Mouse (Mus musculus): ENCODE results near the gene Dus3l. TPM values are rescaled to one million over a fixed set of nuclear protein-coding genes. Genes with fewer than 3 reads are reported as not detected.

Gene Dus3l
- total RNA-seq (2021): 10 to 100 TPM; 14.4 to 14.9 TPM
- long read RNA-seq, experiment 1, transcript Dus3l-201 (13 exons, 2,025 nt): major isoform, 11 of 31 reads
- long read RNA-seq, experiment 1, transcript Dus3l-204 (10 exons, 2,749 nt): minor isoform, 5 of 31 reads
- long read RNA-seq, experiment 1, partial matches to known transcripts: 4 of 31 reads
- long read RNA-seq, experiment 1, other reads (novel, unspliced or antisense): 11 of 31 reads
- long read RNA-seq, experiment 2, transcript Dus3l-201 (13 exons, 2,025 nt): major isoform, 13 of 29 reads
- long read RNA-seq, experiment 2, transcript Dus3l-204 (10 exons, 2,749 nt): minor isoform, 5 of 29 reads
- long read RNA-seq, experiment 2, partial matches to known transcripts: 1 of 29 reads
- long read RNA-seq, experiment 2, other reads (novel, unspliced or antisense): 9 of 29 reads

DNA sequence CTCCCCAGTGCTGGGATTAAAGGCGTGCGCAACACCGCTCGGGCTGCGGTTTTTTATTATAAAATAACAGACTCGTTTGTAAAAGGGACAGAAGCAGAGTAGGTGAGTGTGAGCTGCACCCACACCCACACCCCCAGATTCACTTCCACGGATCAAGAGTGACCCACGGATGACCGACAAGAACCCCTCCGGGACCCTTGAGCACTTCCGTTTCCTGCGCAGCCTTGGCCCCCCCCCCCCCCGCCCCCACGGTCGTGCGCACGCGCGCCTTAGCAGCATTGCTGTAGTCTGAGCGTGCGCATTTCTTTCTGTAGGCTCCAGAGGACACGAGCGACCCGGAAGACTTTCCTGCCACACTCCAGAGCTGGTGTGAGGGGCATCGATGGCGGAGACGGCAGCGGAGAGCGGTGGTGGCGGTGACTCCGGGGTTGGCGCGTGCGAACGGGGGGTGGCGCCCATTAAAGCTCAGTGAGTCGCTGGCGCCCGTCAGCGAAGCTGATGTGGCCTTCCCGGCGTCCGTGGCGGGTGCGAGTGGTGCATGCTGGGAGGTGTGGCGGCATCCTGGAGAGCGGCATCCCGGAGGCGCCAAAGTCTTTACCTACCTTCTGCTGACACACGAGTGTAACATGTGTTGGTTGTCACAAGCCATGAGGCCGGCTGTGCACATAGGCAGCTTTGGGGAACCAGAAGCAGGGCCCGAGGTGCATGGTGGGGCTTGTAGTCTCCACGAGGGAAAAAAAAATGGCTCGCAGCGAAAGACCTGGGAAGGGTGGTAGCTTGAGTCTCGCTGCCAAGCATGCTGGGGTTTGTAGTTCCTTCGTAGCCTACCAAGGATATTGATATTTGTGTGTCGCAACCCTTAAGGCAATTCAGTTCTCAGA, at the start of gene Dus3l:
Gene Dus3l (plus strand): TSS at position 284 of the 881 bp plus-strand sequence.
- peak; percentile 92 for DNase-seq (ENCODE audit: low spot score)

- no peak for DNase-seq (ENCODE audit: low spot score)
Observed at GRCm38 (mm10) chr17:56715360-56715759, 49.2 kb upstream of the Dus3l start.

DNA sequence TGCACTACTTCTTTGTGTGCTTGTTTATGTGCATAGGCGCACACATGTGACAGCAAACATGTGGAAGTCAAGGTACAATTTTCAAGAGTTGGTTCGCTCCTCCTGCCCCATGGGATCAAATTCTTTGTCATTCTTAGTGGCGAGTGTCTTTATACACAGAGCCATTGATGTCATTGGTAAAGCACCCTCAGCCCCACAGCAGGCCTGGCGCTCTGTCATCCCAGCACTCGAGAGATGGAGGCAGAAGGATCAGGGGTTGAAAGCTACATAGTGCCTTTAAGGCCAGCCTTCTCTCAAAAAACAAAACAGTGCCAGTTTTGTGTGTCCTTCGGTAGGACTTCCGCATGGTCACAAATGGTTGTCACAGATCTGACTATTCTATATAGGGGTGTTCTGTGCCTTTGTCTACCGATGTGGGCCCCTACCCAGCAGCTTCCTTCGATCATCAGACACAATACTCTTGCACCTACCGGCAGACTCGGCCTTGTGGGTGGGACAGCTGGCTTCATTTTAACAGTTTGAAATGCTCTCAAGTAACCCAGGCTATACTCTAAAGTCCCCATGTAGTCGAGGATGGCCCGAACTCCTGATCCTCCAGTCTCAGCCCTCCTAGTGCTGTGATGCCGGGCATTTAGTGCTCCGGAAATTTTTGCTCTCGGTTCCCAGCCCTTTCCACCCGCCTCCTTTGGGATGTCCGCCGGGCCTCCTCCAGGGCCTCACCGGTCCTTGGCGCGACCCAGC, 48.5 kb upstream of the Dus3l start:
- no peak for DNase-seq (ENCODE audit: low spot score)

- DNase-seq (ENCODE audit: low spot score): peak; percentile 97
Observed at GRCm38 (mm10) chr17:56716655-56717362, 47.7 kb upstream of the Dus3l start.

GRCm38 (mm10) chr17:56717363-56718058, 47.0 kb upstream of the Dus3l start, which contains the start of the genes Ndufa11 and Vmac:
Gene Ndufa11 (plus strand): TSS chr17:56717767.
Gene Vmac (minus strand): TSS chr17:56718022.
- DNase-seq (ENCODE audit: low spot score): peak; percentile 93

DNA sequence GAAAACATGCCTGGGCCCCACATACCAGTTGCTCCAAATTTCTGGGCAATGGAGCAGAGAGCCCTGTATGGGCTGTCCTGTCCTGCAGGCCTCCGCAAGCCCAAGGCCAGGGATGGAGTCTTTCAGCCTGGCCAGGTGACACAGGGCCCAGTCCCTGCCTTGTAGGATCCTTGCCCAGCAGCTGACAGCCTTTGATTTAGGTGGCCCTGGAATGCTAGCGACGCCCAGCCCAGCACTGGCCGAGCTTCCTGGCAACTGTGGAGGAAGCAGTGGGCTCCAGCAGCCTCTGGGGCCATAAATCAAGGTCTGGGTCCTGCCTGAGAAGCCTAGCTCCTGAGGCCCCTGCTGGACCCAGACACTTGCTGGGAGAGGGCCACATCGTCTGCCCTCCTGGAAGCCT, 42.1 kb upstream of the Dus3l start:
- peak; percentile 56 for DNase-seq (ENCODE audit: low spot score)

DNA sequence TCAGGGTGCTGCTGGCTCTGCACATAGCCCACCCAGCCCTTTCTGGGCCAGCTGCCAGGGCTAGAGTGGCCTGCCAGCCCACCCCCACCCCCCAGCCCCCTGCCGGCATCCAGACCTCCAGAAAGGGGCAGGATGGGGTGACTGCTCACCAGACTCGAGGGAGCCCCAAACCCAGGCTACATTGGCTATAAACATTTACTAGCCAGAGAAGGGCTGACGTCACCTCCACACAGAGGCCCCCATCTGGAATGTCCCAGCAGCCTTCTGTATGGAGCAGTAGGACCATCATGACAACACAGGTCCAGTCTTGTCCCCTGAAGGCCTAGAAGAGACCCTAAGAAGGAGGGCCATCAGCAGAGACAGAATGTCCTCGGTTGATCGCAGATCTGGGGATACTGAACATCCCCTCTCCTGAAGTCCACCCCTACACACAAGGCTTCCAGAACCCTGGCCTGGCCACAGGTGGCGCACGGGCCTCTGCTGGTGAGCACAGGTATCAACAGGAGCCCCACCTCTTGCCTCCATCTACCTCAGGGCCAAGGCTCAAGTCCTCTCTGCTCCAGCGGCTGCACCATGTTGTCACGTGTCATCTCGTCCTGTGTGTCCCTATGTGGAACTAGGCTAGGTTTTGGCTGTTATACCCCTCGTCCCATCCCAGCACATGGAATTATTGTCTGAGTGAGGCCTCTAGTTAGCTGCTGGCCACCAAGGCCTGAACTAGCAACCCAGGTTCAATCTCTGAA, 41.0 kb upstream of the Dus3l start:
- DNase-seq (ENCODE audit: low spot score): no peak

- no peak for DNase-seq (ENCODE audit: low spot score)
Observed at GRCm38 (mm10) chr17:56727029-56727649, 37.4 kb upstream of the Dus3l start.

DNA sequence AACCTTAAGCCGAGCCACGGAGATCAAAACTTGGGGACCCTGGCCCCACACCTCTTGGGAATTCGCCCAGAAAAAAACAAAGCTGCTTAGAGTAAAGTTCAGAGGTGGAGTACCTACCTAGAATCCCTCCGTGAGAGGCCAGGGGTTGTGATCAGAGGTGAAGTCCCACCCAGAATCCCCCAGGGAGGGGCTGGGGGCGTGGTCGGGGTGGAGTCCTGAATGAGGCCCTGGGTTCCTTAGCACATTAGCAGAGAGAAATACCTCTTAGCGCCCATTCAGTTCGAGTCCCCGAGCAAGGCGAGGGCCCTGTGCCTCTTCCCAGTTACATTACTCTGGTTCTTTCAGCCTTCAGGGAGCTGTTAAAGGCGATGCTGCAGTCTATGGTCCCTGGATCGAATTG, 36.9 kb upstream of the Dus3l start:
- no peak for DNase-seq (ENCODE audit: low spot score)

- DNase-seq (ENCODE audit: low spot score): no peak
Observed at GRCm38 (mm10) chr17:56728117-56728516, 36.4 kb upstream of the Dus3l start.

GRCm38 (mm10) chr17:56729151-56729550, 35.4 kb upstream of the Dus3l start:
- DNase-seq (ENCODE audit: low spot score): no peak

DNA sequence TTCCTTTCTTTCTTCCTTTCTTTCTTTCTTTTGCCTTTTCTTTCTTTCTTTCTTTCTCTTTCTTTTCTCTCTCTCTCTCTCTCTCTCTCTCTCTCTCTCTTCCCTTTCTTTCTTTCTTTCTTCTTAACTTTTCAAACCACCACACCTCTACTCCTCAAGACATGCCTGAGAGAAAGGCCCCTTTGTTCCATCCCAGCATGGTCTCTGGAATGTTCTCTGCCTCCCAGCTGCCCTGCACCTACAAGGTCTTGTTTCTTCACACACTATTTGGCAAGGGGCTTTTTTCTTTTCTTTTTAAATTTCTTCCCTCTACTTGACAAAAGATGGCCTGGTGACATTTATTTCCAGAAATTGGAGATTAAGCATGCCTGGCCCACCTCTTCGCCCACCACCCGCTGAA, 34.9 kb upstream of the Dus3l start:
- DNase-seq (ENCODE audit: low spot score): no peak

DNA sequence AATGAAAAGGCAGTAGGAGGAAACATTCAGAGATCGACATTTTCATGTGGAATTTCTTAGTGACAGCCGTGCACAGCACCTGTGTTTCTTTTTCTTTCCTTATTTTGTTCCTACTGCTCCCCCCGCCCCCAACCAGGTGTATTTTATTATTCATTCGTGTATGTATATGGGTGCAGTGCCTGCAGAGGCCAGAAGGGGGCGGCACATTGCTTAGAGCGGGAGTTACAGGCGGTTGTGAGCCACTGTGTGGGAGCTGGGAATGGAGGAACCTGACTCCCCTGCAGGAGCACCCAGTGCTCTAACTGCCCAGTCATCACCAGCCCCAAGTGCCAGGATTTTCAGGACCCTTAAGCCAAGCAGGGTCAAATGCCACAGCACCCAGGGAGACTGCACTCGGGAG, 28.0 kb upstream of the Dus3l start:
- no peak for DNase-seq (ENCODE audit: low spot score)

DNA sequence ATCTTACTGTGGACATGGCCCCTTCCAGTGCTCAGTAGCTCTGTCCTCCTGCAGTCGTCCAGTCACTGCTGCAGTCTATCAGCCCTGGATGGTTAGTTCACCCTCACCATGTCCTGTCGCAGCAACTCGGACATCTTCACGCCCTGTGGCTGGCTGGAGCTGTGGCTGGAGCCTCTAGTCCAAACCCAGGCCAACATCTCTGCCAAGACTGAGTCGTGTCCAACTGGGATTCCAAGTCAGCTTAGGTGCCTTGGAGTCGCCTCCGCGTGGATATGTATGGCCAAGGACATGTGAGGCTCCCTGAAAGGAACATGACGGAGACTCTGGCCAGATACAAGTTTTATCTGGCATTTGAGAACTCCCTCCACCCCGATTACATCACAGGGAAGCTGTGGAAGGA, 26.3 kb upstream of the Dus3l start:
- DNase-seq (ENCODE audit: low spot score): no peak

- no peak for DNase-seq (ENCODE audit: low spot score)
Observed at GRCm38 (mm10) chr17:56740118-56740787, 24.3 kb upstream of the Dus3l start.

DNA sequence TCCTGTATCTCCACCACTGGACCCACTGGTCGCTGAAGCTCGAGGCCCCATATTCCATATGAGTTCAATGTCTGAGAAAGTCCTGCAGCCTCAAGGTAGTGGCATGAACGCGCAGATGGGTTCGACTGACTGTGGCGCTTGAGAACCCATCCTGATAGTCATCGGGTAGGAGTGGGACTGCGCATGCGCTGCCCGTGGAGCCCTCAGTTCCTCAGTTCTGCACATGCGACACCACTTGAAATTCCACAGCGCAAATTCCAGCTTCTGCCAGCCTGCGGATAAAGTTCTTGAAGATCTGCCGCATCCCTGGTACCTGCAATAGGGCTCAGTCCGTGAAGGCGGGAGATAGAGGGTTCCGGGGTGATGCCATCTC, 23.8 kb upstream of the Dus3l start:
- DNase-seq (ENCODE audit: low spot score): no peak

DNA sequence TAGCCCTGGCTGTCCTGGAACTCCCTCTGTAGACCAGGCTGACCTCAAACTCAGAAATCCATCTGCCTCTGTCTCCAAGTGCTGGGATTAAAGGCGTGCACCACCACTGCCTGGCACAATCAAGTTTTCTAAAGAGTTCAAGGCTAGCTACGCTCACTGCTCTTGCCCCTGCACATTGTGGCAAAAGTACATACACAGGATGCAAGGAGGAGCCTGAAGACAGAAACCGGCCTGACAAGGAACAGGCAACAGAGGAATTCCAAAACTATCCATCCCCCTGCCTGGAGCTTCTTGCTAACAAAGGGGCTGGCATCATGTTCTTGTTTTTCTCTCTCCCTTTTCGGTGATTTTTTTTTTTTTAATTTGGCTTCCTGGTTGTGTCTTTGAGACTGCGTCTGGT, 20.4 kb upstream of the Dus3l start:
- no peak for DNase-seq (ENCODE audit: low spot score)

DNA sequence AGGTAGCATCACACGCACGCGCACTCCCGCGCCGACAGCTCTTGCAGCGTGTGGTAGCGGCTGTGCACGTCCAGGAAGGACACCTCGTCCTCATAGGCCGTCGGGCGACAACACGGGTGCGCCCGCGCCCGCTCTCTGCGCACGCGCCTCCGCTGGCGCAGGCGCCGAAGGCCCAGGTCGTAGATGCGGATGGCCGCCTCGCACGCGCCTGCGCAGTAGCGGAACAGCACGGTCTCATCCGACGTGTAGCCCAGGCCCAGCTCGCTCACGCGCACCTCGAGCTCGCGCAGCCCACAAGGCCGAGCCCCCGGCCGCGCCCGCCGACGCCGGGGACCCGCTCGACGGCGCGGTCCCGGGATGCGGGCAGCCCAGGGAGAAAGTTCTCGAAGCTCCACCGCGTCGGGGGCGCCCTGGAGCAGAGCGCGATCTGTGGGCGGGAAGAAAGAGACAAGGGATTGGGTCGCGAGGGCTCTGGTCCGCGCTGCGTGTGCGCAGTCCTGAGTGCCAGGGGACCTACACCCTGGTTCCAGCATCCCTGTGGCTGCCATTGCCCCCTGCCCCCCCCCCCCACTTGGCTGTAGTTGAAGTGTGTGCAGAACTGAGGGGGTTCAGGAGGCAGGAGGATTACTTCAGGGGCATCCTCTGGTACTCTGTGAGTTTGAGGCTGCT, 13.0 kb upstream of the Dus3l start:
- no peak for DNase-seq (ENCODE audit: low spot score)
